Mouse (Mus musculus): ENCODE results near the gene Rps6ka3.

Rps6ka3 gene

DNA sequence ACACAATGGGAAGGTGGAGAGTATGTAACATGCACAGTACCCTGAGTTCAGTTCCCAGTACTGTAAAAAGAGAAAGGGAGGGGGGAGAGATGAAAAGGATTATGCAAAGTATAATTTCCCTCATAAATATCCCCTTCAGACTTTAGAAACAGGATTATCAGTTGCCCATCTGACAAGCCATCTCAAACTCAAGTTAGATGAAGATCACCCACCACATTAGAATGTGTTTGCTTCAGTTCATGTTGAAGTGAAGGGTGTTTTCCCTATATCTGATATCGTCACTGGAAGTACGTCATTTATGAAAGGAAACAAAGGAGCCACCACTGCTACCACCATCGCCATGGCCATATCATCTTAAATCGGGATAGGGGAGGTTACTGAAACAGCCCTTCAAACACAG, at the start of gene Rps6ka3:
Rps6ka3 (plus strand) TSS at position 301 of the 400 bp plus-strand sequence.
- no peak for DNase-seq

- no peak for DNase-seq
Observed at GRCm38 (mm10) chrX:159169200-159169599, 40.9 kb upstream of the Rps6ka3 start.

GRCm38 (mm10) chrX:159171579-159171978, 38.5 kb upstream of the Rps6ka3 start:
- no peak for DNase-seq

DNA sequence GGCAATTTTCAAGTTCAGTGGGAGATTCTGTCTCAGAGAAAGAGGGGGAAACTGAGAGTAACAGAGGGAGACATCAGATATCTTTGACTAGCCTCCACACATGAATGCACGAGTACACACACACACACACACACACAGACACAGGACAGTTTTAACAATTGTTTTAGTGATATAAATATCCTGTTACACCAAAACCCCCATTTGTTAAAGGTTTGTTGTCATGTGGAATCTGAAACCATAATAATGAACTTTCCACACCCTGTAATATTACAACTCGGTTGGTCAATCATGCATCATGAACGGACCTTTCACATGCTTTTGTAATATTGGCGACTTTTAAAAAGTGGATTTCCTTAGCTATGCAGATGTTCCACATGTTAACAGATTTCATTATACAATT, 18.5 kb upstream of the Rps6ka3 start:
- no peak for DNase-seq

- no peak for DNase-seq
Observed at GRCm38 (mm10) chrX:159199495-159199894, 10.6 kb upstream of the Rps6ka3 start.

DNA sequence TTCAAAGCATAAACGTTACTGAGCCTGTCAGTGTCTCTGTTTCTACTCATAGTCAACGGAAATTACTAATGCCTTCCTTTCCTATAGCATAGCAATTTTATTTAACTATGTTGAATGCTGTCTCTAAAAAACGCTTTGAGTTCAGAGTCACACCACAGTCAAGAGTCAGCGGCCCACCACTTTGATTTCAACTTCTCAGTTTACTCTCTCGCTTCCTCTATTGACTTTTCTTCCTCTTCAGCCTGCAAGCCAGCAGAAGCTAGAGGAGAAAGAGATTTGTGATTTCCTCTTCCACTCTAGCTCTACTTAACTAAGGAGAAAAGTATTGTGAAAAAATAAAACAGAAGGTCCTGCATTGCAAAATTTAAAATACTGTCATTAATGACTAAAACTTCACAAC, 10.0 kb upstream of the Rps6ka3 start:
- no peak for DNase-seq

- no peak for DNase-seq
Observed at GRCm38 (mm10) chrX:159210892-159211583, 931 bp downstream of the Rps6ka3 start.

GRCm38 (mm10) chrX:159215253-159215652, 5.1 kb downstream of the Rps6ka3 start:
- no peak for DNase-seq

- DNase-seq, result peak; percentile 8 to 9
Observed at GRCm38 (mm10) chrX:159222474-159222873, 12.4 kb downstream of the Rps6ka3 start.

- DNase-seq, result no peak
Observed at GRCm38 (mm10) chrX:159237275-159237674, 27.2 kb downstream of the Rps6ka3 start.

GRCm38 (mm10) chrX:159254001-159254884, 44.1 kb downstream of the Rps6ka3 start:
- DNase-seq, result peak; percentile 52 to 53

GRCm38 (mm10) chrX:159255123-159255978, 45.2 kb downstream of the Rps6ka3 start:
- peak; percentile 87 to 89 for DNase-seq

DNA sequence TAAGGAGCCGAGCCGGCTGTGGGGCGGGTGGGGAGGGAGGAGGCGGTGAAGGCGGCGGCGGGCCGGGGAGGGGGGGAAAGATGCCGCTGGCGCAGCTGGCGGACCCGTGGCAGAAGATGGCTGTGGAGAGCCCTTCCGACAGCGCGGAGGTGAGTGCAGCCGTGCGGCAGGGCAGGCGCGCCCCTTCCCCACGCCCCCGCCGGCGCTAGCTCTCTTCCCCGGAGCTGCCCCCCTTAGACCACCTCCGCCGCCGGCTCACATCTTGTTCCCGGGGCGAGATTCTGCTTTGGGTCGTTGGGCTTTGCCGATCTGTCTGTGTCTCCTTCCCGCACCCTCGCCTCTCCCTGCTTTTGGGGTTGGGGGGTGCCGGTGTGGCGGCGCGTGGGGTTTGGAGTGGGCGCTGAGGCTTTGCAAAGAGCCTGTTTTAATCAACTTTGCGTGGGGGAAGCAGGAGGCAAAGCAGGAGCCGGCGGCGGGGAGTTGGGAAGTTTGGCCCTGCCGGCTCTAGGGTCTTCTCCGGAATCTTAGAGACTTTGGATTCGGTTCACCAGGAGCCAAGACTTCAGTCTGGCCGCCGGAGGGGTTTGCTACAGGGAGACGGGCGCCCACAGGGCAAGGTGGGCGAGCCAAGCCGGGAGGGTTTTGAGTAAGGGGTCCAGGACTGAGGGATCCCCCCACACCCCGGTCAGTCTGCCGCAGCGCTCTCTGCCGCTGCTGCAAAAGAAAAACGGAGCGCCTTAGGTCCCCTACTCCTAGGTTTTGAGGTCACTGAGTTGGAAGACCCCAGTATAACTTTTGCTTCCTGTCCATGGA, 46.1 kb downstream of the Rps6ka3 start:
- peak in 1 of 2 experiments; percentile 45 for DNase-seq

GRCm38 (mm10) chrX:159256921-159257421, 46.9 kb downstream of the Rps6ka3 start:
- peak; percentile 56 to 60 for DNase-seq

GRCm38 (mm10) chrX:159264681-159265080, 54.6 kb downstream of the Rps6ka3 start:
- peak; percentile 26 to 32 for DNase-seq

DNA sequence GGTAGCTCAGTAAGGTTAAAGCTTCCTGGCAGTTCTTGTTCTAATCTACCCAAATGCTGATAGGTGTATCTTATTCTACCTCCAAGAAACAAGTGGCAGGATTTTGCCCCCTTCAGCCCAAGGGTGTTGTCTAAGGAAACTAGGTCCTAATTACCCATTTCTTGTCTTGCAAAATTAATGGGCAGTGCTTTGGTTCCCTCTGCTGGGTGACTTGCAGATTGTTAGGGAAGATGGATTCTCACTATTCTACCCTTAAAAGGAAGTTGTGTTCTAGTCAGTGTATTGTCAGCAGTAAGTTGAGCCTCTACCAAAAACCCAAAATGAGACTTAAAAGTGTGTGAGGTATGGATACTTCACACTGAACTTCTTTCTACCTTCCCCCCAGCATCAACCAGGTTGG, 59.0 kb downstream of the Rps6ka3 start:
- peak; percentile 63 to 67 for DNase-seq

GRCm38 (mm10) chrX:159286765-159287164, 76.7 kb downstream of the Rps6ka3 start:
- peak in 1 of 2 experiments; percentile 30 for DNase-seq

GRCm38 (mm10) chrX:159295879-159296278, 85.8 kb downstream of the Rps6ka3 start:
- no peak for DNase-seq

GRCm38 (mm10) chrX:159302349-159303311, 92.5 kb downstream of the Rps6ka3 start:
- no peak for DNase-seq

DNA sequence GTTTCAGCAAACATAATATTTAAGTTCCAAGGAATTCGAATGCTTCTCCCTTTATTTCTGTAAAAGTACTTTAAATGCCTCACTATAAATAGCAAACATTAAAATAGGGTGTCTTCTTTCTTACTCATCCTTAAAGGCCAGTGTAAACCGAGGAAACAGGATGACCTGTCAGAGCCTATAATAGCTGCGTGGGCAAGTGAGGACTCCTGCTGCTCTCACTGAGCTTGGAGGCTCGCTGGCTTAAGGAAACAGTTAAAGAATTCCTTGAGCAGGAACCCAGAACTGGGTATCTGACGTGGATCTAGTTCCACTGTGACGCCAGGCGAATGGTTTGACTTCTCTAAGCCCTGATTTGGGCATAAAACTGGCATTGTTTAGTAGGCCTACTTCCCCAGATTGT, 105.2 kb downstream of the Rps6ka3 start:
- no peak for DNase-seq

DNA sequence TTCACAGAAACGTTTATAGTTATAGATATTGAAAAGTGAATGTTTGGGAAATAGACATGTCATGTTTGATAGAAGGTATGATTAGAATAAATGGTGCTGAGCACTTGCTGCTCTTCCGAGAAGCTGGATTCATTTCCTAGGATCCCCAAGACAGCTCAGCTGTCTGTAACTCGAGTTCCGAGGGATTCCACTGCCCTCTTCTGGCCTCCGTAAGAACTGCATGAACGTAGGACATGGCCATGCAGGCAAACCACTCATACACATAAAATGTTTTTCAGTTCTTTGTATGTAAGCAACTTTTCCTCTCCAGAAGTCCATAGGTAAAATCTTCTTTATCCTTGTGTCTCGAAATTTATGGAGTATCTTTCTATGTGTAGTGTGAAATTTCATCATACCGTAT, 111.2 kb downstream of the Rps6ka3 start:
- peak; percentile 76 to 85 for DNase-seq

All from cerebellum, postnatal 14 days (tissue).